Mouse (Mus musculus): ENCODE measurements around the gene Gng3. TPM values are rescaled to one million over a fixed set of nuclear protein-coding genes. Genes with fewer than 3 reads are reported as not detected.

Gene Gng3
- polyA plus RNA-seq, 1 experiment from 2014 or later: 1.4 TPM

- Histone ChIP-seq H3K27ac (ENCODE audit: low read length) (no peak overlapping the region), H3K27me3 (ENCODE audit: control insufficient read depth, insufficient read depth, low read length) (no peaks in the 10 kb centered on the region), H3K36me3 (ENCODE audit: control insufficient read depth, insufficient read depth) (peaks cover 11% of the 10 kb centered on the region), H3K9me3 (replicated peaks; ENCODE audit: control insufficient read depth, low read length) (no peaks in the 10 kb centered on the region), H3K9ac (ENCODE audit: low read length) (no peak overlapping the region; the same call in none of the 2 replicates), H3K4me3 (ENCODE audit: low read length) (peak overlapping the region; percentile 92), H3K4me1 (ENCODE audit: control insufficient read depth, insufficient read depth, low read length) (peaks cover 24% of the 10 kb centered on the region), H3K4me2 (ENCODE audit: low read depth, low read length) (peak overlapping the region; percentile 80)
- no peak for ATAC-seq (replicated peaks; ENCODE audit: extremely low read depth, insufficient read depth, low FRiP score)
Measured at GRCm38 (mm10) chr19:8798947-8799315, 40.1 kb downstream of the Gng3 start.

GRCm38 (mm10) chr19:8798264-8798946, 40.6 kb downstream of the Gng3 start, which contains the start of gene Polr2g:
Polr2g (minus strand) TSS chr19:8798577.
- WGBS: 1% methylated on average over 25 of the region's 25 CpGs
- peak; percentile 74 for ATAC-seq (replicated peaks; ENCODE audit: extremely low read depth, insufficient read depth, low FRiP score)
- H3K27ac ChIP-seq (ENCODE audit: low read length): peak within 1 kb of the TSS; percentile 82

GRCm38 (mm10) chr19:8790171-8790570, 48.8 kb downstream of the Gng3 start:
- Histone ChIP-seq H3K4me3 (ENCODE audit: low read length) (no peak overlapping the region), H3K36me3 (ENCODE audit: control insufficient read depth, insufficient read depth) (peaks cover 27% of the 10 kb centered on the region), H3K9ac (ENCODE audit: low read length) (no peak overlapping the region), H3K4me1 (ENCODE audit: control insufficient read depth, insufficient read depth, low read length) (peaks cover 4% of the 10 kb centered on the region), H3K27ac (ENCODE audit: low read length) (no peak overlapping the region), H3K9me3 (replicated peaks; ENCODE audit: control insufficient read depth, low read length) (0 out of 2 replicates have a peak, but pooled peaks cover 2% of the 10 kb centered on the region), H3K4me2 (ENCODE audit: low read depth, low read length) (no peak overlapping the region), H3K27me3 (ENCODE audit: control insufficient read depth, insufficient read depth, low read length) (no peaks in the 10 kb centered on the region)
- ATAC-seq (replicated peaks; ENCODE audit: extremely low read depth, insufficient read depth, low FRiP score): no peak
- 77% methylated on average over 7 of the region's 7 CpGs for WGBS

More at GRCm38 (mm10) chr19:8798264-8798946, 40.6 kb downstream of the Gng3 start, which contains the start of gene Polr2g:
- H3K9me3 ChIP-seq (replicated peaks; ENCODE audit: control insufficient read depth, low read length): no peaks in the 10 kb centered on the region
- H3K27me3 ChIP-seq (ENCODE audit: control insufficient read depth, insufficient read depth, low read length): no peaks in the 10 kb centered on the region
- peak within 1 kb of the TSS; percentile 85 for H3K9ac ChIP-seq (ENCODE audit: low read length)
- peak within 1 kb of the TSS; percentile 80 for H3K4me2 ChIP-seq (ENCODE audit: low read depth, low read length)
- peak within 1 kb of the TSS; percentile 92 for H3K4me3 ChIP-seq (ENCODE audit: low read length)
- peaks cover 16% of the 10 kb centered on the region for H3K36me3 ChIP-seq (ENCODE audit: control insufficient read depth, insufficient read depth)
- peaks cover 24% of the 10 kb centered on the region for H3K4me1 ChIP-seq (ENCODE audit: control insufficient read depth, insufficient read depth, low read length)

GRCm38 (mm10) chr19:8789171-8789570, 49.8 kb downstream of the Gng3 start:
- Histone ChIP-seq H3K4me1 (ENCODE audit: control insufficient read depth, insufficient read depth, low read length) (peaks cover 4% of the 10 kb centered on the region), H3K27ac (ENCODE audit: low read length) (no peak overlapping the region), H3K27me3 (ENCODE audit: control insufficient read depth, insufficient read depth, low read length) (no peaks in the 10 kb centered on the region), H3K9me3 (replicated peaks; ENCODE audit: control insufficient read depth, low read length) (0 out of 2 replicates have a peak, but pooled peaks cover 2% of the 10 kb centered on the region), H3K4me2 (ENCODE audit: low read depth, low read length) (no peak overlapping the region), H3K9ac (ENCODE audit: low read length) (no peak overlapping the region), H3K4me3 (ENCODE audit: low read length) (no peak overlapping the region), H3K36me3 (ENCODE audit: control insufficient read depth, insufficient read depth) (peaks cover 19% of the 10 kb centered on the region)
- no peak for ATAC-seq (replicated peaks; ENCODE audit: extremely low read depth, insufficient read depth, low FRiP score)
- 53% methylated on average over 1 of the region's 1 CpGs for WGBS

- Histone ChIP-seq H3K9me3 (replicated peaks; ENCODE audit: control insufficient read depth, low read length) (0 out of 2 replicates have a peak, but pooled peaks cover 2% of the 10 kb centered on the region), H3K4me1 (ENCODE audit: control insufficient read depth, insufficient read depth, low read length) (peaks cover 4% of the 10 kb centered on the region), H3K27me3 (ENCODE audit: control insufficient read depth, insufficient read depth, low read length) (no peaks in the 10 kb centered on the region), H3K4me3 (ENCODE audit: low read length) (no peak overlapping the region), H3K27ac (ENCODE audit: low read length) (no peak overlapping the region), H3K9ac (ENCODE audit: low read length) (no peak overlapping the region), H3K4me2 (ENCODE audit: low read depth, low read length) (no peak overlapping the region), H3K36me3 (ENCODE audit: control insufficient read depth, insufficient read depth) (peaks cover 15% of the 10 kb centered on the region)
- 38% methylated on average over 3 of the region's 3 CpGs for WGBS
- ATAC-seq (replicated peaks; ENCODE audit: extremely low read depth, insufficient read depth, low FRiP score): no peak
Measured at GRCm38 (mm10) chr19:8788521-8788920, 50.5 kb downstream of the Gng3 start.

Small RNA genes within 50 kb of the gene (microRNA-seq; reads per million reads assigned to microRNA genes)
- not detected for gene Mir5136

Other genes with a start within 250 kb of the Gng3 start
- gene Slc22a8, start 247.9 kb downstream of the Gng3 start, polyA plus RNA-seq (2015; fragmentation: Nextera tagmentation; extraction: Ambion mirVana): 0.04 and 0.11 TPM in 2 replicates
- gene Slc22a6, start 221.2 kb downstream of the Gng3 start, polyA plus RNA-seq (2015; fragmentation: Nextera tagmentation; extraction: Ambion mirVana): not detected in 2 replicates
- gene Chrm1, start 175.4 kb downstream of the Gng3 start, polyA plus RNA-seq (2015; fragmentation: Nextera tagmentation; extraction: Ambion mirVana): 0.09 TPM in 2 replicates
- 66.4 and 68.8 TPM in 2 replicates for gene Slc3a2, start 115.8 kb downstream of the Gng3 start, polyA plus RNA-seq (2015; fragmentation: Nextera tagmentation; extraction: Ambion mirVana)
- gene Wdr74, start 103.4 kb downstream of the Gng3 start, polyA plus RNA-seq (2015; fragmentation: Nextera tagmentation; extraction: Ambion mirVana): 53.5 and 54.9 TPM in 2 replicates
- gene 1700092M07Rik, start 98.5 kb downstream of the Gng3 start, polyA plus RNA-seq (2015; fragmentation: Nextera tagmentation; extraction: Ambion mirVana): 0.63 and 0.74 TPM in 2 replicates
- 91.5 and 91.7 TPM in 2 replicates for gene Stx5a, start 97.8 kb downstream of the Gng3 start, polyA plus RNA-seq (2015; fragmentation: Nextera tagmentation; extraction: Ambion mirVana)
- gene Nxf1, start 82.1 kb downstream of the Gng3 start, polyA plus RNA-seq (2015; fragmentation: Nextera tagmentation; extraction: Ambion mirVana): 134 and 145 TPM in 2 replicates
- 138 and 158 TPM in 2 replicates for gene Tmem223, start 68.2 kb downstream of the Gng3 start, polyA plus RNA-seq (2015; fragmentation: Nextera tagmentation; extraction: Ambion mirVana)
- gene Tmem179b, start 64.7 kb downstream of the Gng3 start, polyA plus RNA-seq (2015; fragmentation: Nextera tagmentation; extraction: Ambion mirVana): 57.1 and 60.9 TPM in 2 replicates
- gene Taf6l, start 52.8 kb downstream of the Gng3 start, polyA plus RNA-seq (2015; fragmentation: Nextera tagmentation; extraction: Ambion mirVana): 17.4 and 19.3 TPM in 2 replicates
- 126 and 128 TPM in 2 replicates for gene Polr2g, start 40.6 kb downstream of the Gng3 start, polyA plus RNA-seq (2015; fragmentation: Nextera tagmentation; extraction: Ambion mirVana)
- gene Zbtb3, start 36.6 kb downstream of the Gng3 start, polyA plus RNA-seq (2015; fragmentation: Nextera tagmentation; extraction: Ambion mirVana): 3.5 and 4.3 TPM in 2 replicates
- 35.5 and 37.7 TPM in 2 replicates for gene Ttc9c, start 19.9 kb downstream of the Gng3 start, polyA plus RNA-seq (2015; fragmentation: Nextera tagmentation; extraction: Ambion mirVana)
- 3.2 and 3.3 TPM in 2 replicates for gene Hnrnpul2, start 19.2 kb downstream of the Gng3 start, polyA plus RNA-seq (2015; fragmentation: Nextera tagmentation; extraction: Ambion mirVana)
- not detected in 2 replicates for gene AC129217.1, start 9.4 kb downstream of the Gng3 start, polyA plus RNA-seq (2015; fragmentation: Nextera tagmentation; extraction: Ambion mirVana)
- gene Bscl2, start 1.7 kb downstream of the Gng3 start, polyA plus RNA-seq (2015; fragmentation: Nextera tagmentation; extraction: Ambion mirVana): 43.9 and 44.3 TPM in 2 replicates
- gene Lrrn4cl, start 11.6 kb upstream of the Gng3 start, polyA plus RNA-seq (2015; fragmentation: Nextera tagmentation; extraction: Ambion mirVana): 1.9 and 2.8 TPM in 2 replicates
- 130 and 133 TPM in 2 replicates for gene Ubxn1, start 32.3 kb upstream of the Gng3 start, polyA plus RNA-seq (2015; fragmentation: Nextera tagmentation; extraction: Ambion mirVana)
- gene Uqcc3, start 41.7 kb upstream of the Gng3 start, polyA plus RNA-seq (2015; fragmentation: Nextera tagmentation; extraction: Ambion mirVana): 62.7 and 64.0 TPM in 2 replicates
- 25.2 and 42.5 TPM in 2 replicates for gene Lbhd1, start 44.5 kb upstream of the Gng3 start, polyA plus RNA-seq (2015; fragmentation: Nextera tagmentation; extraction: Ambion mirVana)
- gene Gm49403, start 44.7 kb upstream of the Gng3 start, polyA plus RNA-seq (2015; fragmentation: Nextera tagmentation; extraction: Ambion mirVana): not detected in 2 replicates
- gene 1810009A15Rik, start 49.7 kb upstream of the Gng3 start, polyA plus RNA-seq (2015; fragmentation: Nextera tagmentation; extraction: Ambion mirVana): 39.7 and 54.5 TPM in 2 replicates
- not detected in 2 replicates for gene Gm49416, start 49.7 kb upstream of the Gng3 start, polyA plus RNA-seq (2015; fragmentation: Nextera tagmentation; extraction: Ambion mirVana)
- 24.8 and 27.6 TPM in 2 replicates for gene Ints5, start 53.8 kb upstream of the Gng3 start, polyA plus RNA-seq (2015; fragmentation: Nextera tagmentation; extraction: Ambion mirVana)
- gene Ganab, start 58.9 kb upstream of the Gng3 start, polyA plus RNA-seq (2015; fragmentation: Nextera tagmentation; extraction: Ambion mirVana): 56.7 and 62.6 TPM in 2 replicates
- 32.7 and 38.0 TPM in 2 replicates for gene B3gat3, start 81.2 kb upstream of the Gng3 start, polyA plus RNA-seq (2015; fragmentation: Nextera tagmentation; extraction: Ambion mirVana)
- 2.2 and 2.4 TPM in 2 replicates for gene Rom1, start 90.2 kb upstream of the Gng3 start, polyA plus RNA-seq (2015; fragmentation: Nextera tagmentation; extraction: Ambion mirVana)
- gene Eml3, start 90.4 kb upstream of the Gng3 start, polyA plus RNA-seq (2015; fragmentation: Nextera tagmentation; extraction: Ambion mirVana): 16.0 and 17.2 TPM in 2 replicates
- gene Mta2, start 102.7 kb upstream of the Gng3 start, polyA plus RNA-seq (2015; fragmentation: Nextera tagmentation; extraction: Ambion mirVana): 92.1 and 96.0 TPM in 2 replicates
- gene Tut1, start 114.7 kb upstream of the Gng3 start, polyA plus RNA-seq (2015; fragmentation: Nextera tagmentation; extraction: Ambion mirVana): 17.5 and 18.4 TPM in 2 replicates
- 239 and 240 TPM in 2 replicates for gene Eef1g, start 127.8 kb upstream of the Gng3 start, polyA plus RNA-seq (2015; fragmentation: Nextera tagmentation; extraction: Ambion mirVana)
- 28.7 and 36.5 TPM in 2 replicates for gene Ahnak, start 150.1 kb upstream of the Gng3 start, polyA plus RNA-seq (2015; fragmentation: Nextera tagmentation; extraction: Ambion mirVana)
- gene Scgb1a1, start 248.8 kb upstream of the Gng3 start, polyA plus RNA-seq (2015; fragmentation: Nextera tagmentation; extraction: Ambion mirVana): 0.91 and 1.8 TPM in 2 replicates

Data from heart, embryonic 16.5 days (tissue).